Mouse (Mus musculus): Measurements from ENCODE around the gene Ropn1l. TPM values are rescaled to one million over a fixed set of nuclear protein-coding genes. Genes with fewer than 3 reads are reported as not detected.
A peak's percentile ranks its signal among the peaks of the same experiment; 100 is the strongest.

Gene Ropn1l
- polyA plus RNA-seq, 1 experiment from 2014 or later: 3.4 TPM

- Histone ChIP-seq H3K4me3 (no peak overlapping the region), H3K27me3 (ENCODE audit: insufficient read depth, poor library complexity, severe bottlenecking) (no peaks in the 10 kb centered on the region), H3K9me3 (peaks cover 2% of the 10 kb centered on the region; the same call in 1 of the 2 replicates), H3K27ac (peak overlapping the region; percentile 83), H3K4me1 (peaks cover 40% of the 10 kb centered on the region), H3K36me3 (no peaks in the 10 kb centered on the region)
- 82% methylated on average over 4 of the region's 4 CpGs for WGBS
- DNase-seq (ENCODE audit: low spot score): no peak
Observed at GRCm38 (mm10) chr15:31395986-31396385, 57.6 kb downstream of the Ropn1l start.

GRCm38 (mm10) chr15:31393402-31393801 lies 60.1 kb downstream of the Ropn1l start:
- WGBS: 83% methylated on average over 6 of the region's 6 CpGs
- no peaks in the 10 kb centered on the region for H3K27me3 ChIP-seq (ENCODE audit: insufficient read depth, poor library complexity, severe bottlenecking)
- no peak overlapping the region for H3K4me3 ChIP-seq
- DNase-seq (ENCODE audit: low spot score): no peak
- no peaks in the 10 kb centered on the region for H3K36me3 ChIP-seq
- peaks cover 40% of the 10 kb centered on the region for H3K4me1 ChIP-seq
- peaks cover 2% of the 10 kb centered on the region; the same call in 1 of the 2 replicates for H3K9me3 ChIP-seq
- H3K27ac ChIP-seq: no peak overlapping the region

GRCm38 (mm10) chr15:31392705-31393104 lies 60.8 kb downstream of the Ropn1l start:
- Histone ChIP-seq H3K9me3 (peaks cover 2% of the 10 kb centered on the region; the same call in 1 of the 2 replicates), H3K36me3 (no peaks in the 10 kb centered on the region), H3K4me3 (no peak overlapping the region), H3K27me3 (ENCODE audit: insufficient read depth, poor library complexity, severe bottlenecking) (no peaks in the 10 kb centered on the region), H3K4me1 (peaks cover 38% of the 10 kb centered on the region), H3K27ac (no peak overlapping the region)
- WGBS: 78% methylated on average over 7 of the region's 7 CpGs
- DNase-seq (ENCODE audit: low spot score): no peak

GRCm38 (mm10) chr15:31392135-31392534 lies 61.4 kb downstream of the Ropn1l start:
- 87% methylated on average over 4 of the region's 4 CpGs for WGBS
- DNase-seq (ENCODE audit: low spot score): no peak

More at GRCm38 (mm10) chr15:31392135-31392534, 61.4 kb downstream of the Ropn1l start:
- no peaks in the 10 kb centered on the region for H3K27me3 ChIP-seq (ENCODE audit: insufficient read depth, poor library complexity, severe bottlenecking)
- no peak overlapping the region for H3K27ac ChIP-seq
- peaks cover 33% of the 10 kb centered on the region for H3K4me1 ChIP-seq
- H3K9me3 ChIP-seq: peaks cover 2% of the 10 kb centered on the region; the same call in 1 of the 2 replicates
- H3K4me3 ChIP-seq: no peak overlapping the region
- H3K36me3 ChIP-seq: no peaks in the 10 kb centered on the region

Other genes starting within 250 kb of the Ropn1l start
- 38.1 and 49.2 TPM in 2 replicates for gene Dap, start 229.4 kb downstream of the Ropn1l start, polyA plus RNA-seq (2016; fragmentation: Nextera tagmentation; extraction: Ambion mirVana)
- gene Ankrd33b, start 86.0 kb downstream of the Ropn1l start, polyA plus RNA-seq (2016; fragmentation: Nextera tagmentation; extraction: Ambion mirVana): 1.8 and 2.1 TPM in 2 replicates
- gene March6, start 77.3 kb upstream of the Ropn1l start, polyA plus RNA-seq (2016; fragmentation: Nextera tagmentation; extraction: Ambion mirVana): 30.5 and 37.3 TPM in 2 replicates
- 7.3 and 8.4 TPM in 2 replicates for gene Cmbl, start 111.7 kb upstream of the Ropn1l start, polyA plus RNA-seq (2016; fragmentation: Nextera tagmentation; extraction: Ambion mirVana)
- gene Cct5, start 148.1 kb upstream of the Ropn1l start, polyA plus RNA-seq (2016; fragmentation: Nextera tagmentation; extraction: Ambion mirVana): 521 and 603 TPM in 2 replicates
- 15.9 and 16.1 TPM in 2 replicates for gene Fam173b, start 148.1 kb upstream of the Ropn1l start, polyA plus RNA-seq (2016; fragmentation: Nextera tagmentation; extraction: Ambion mirVana)